Mouse (Mus musculus) MEL (cell line): ENCODE data around the gene Plxdc2. TPM values are rescaled to one million over a fixed set of nuclear protein-coding genes. Genes with fewer than 3 reads are reported as not detected.

Source experiments
- DNase-seq: peaks from one replicate; pipeline ENCODE4 v3.0.0; 2011; ENCODE audit warnings: low read depth, low spot score
- H3K27ac ChIP-seq: 2 replicates; pipeline ENCODE4 v1.5.1; 2012; ENCODE audit warnings: low read depth, mild to moderate bottlenecking, control low read depth, low read length, moderate library complexity; ENCODE audit not compliant: control insufficient read depth
- H3K27me3 ChIP-seq, 2 experiments: fragments of 150-350 bp in 1 of 2; sonication (generic) in 1 of 2; 2 replicates each; pipeline ENCODE4 v1.6.1; 2012; ENCODE audit warnings: low read length in 2 of 2, mild to moderate bottlenecking in 2 of 2, improper control_type of control experiment in 1 of 2, moderate library complexity in 1 of 2; ENCODE audit not compliant: insufficient read depth in 2 of 2, control insufficient read depth in 1 of 2
- H3K36me3 ChIP-seq, 2 experiments: 2 replicates each; pipeline ENCODE4 v1.6.1; 2012 to 2014; ENCODE audit warnings: low read length in 2 of 2, improper control_type of control experiment in 1 of 2, inconsistent platforms in 1 of 2, mild to moderate bottlenecking in 1 of 2; ENCODE audit not compliant: insufficient read depth in 2 of 2, control insufficient read depth in 1 of 2
- H3K4me1 ChIP-seq, 2 experiments: fragments of 150-350 bp in 1 of 2; sonication (generic) in 1 of 2; 2 replicates each; pipeline ENCODE4 v1.6.1; 2012; ENCODE audit warnings: low read length in 2 of 2, improper control_type of control experiment in 1 of 2, mild to moderate bottlenecking in 1 of 2; ENCODE audit not compliant: insufficient read depth in 2 of 2, control insufficient read depth in 1 of 2
- H3K4me3 ChIP-seq, 2 experiments: fragments of 150-350 bp in 1 of 2; sonication (generic) in 1 of 2; 2 replicates each; pipeline ENCODE4 v1.5.1; 2012; ENCODE audit warnings: low read depth in 2 of 2, low read length in 2 of 2, mild to moderate bottlenecking in 2 of 2, moderate library complexity in 2 of 2, control low read depth in 1 of 2, improper control_type of control experiment in 1 of 2; ENCODE audit not compliant: control insufficient read depth in 1 of 2, insufficient read depth in 1 of 2
- H3K79me2 ChIP-seq: 2 replicates; pipeline ENCODE4 v1.6.1; 2012; ENCODE audit warnings: mild to moderate bottlenecking, low read length, moderate library complexity; ENCODE audit not compliant: control insufficient read depth, poor library complexity, insufficient read depth
- H3K9ac ChIP-seq: 2 replicates; pipeline ENCODE4 v1.6.1; 2012; ENCODE audit warnings: low read depth, mild to moderate bottlenecking, control low read depth, low read length, moderate library complexity; ENCODE audit not compliant: control insufficient read depth, poor library complexity, severe bottlenecking
- H3K9me3 ChIP-seq: fragments of 150-350 bp; sonication (generic); replicated peaks from 2 replicates; pipeline ENCODE4 v1.6.1; 2012; ENCODE audit warnings: mild to moderate bottlenecking, low read length, improper control_type of control experiment, moderate library complexity; ENCODE audit not compliant: insufficient read depth
- BHLHE40 ChIP-seq: IDR thresholded peaks from 2 replicates; pipeline ENCODE4 v1.6.1; 2012; ENCODE audit warnings: low read depth, mild to moderate bottlenecking, inconsistent platforms, low read length, improper control_type of control experiment, borderline replicate concordance
- CHD1 ChIP-seq: IDR thresholded peaks from 2 replicates; pipeline ENCODE4 v1.6.1; 2012; ENCODE audit warnings: low read depth, mild to moderate bottlenecking, inconsistent platforms, low read length, improper control_type of control experiment
- E2F4 ChIP-seq: IDR thresholded peaks from 2 replicates; pipeline ENCODE4 v1.6.1; 2011; ENCODE audit warnings: low read depth, low read length, improper control_type of control experiment, borderline replicate concordance
- ETS1 ChIP-seq: IDR thresholded peaks from 2 replicates; pipeline ENCODE4 v1.6.1; 2012; ENCODE audit warnings: low read depth, mild to moderate bottlenecking, inconsistent platforms, low read length, improper control_type of control experiment, moderate library complexity
- GABPA ChIP-seq: IDR thresholded peaks from 2 replicates; pipeline ENCODE4 v1.6.1; 2012; ENCODE audit warnings: low read depth, mild to moderate bottlenecking, inconsistent platforms, low read length, improper control_type of control experiment, moderate library complexity
- MAZ ChIP-seq: IDR thresholded peaks from 2 replicates; pipeline ENCODE4 v1.6.1; 2012; ENCODE audit warnings: low read depth, mild to moderate bottlenecking, inconsistent platforms, low read length, improper control_type of control experiment
- MEF2A ChIP-seq: IDR thresholded peaks from 2 replicates; pipeline ENCODE4 v1.6.1; 2014; ENCODE audit warnings: low read depth, mild to moderate bottlenecking, inconsistent platforms, low read length, improper control_type of control experiment; ENCODE audit not compliant: poor library complexity, insufficient replicate concordance, severe bottlenecking; ENCODE audit errors: extremely low read depth
- NELFE ChIP-seq: IDR thresholded peaks from 2 replicates; pipeline ENCODE4 v1.6.1; 2011; ENCODE audit warnings: low read depth, low read length, improper control_type of control experiment
- POLR2AphosphoS2 ChIP-seq: IDR thresholded peaks from 2 replicates; pipeline ENCODE4 v1.6.1; 2011; ENCODE audit warnings: low read length, improper control_type of control experiment
- RCOR1 ChIP-seq: IDR thresholded peaks from 2 replicates; pipeline ENCODE4 v1.6.1; 2012; ENCODE audit warnings: low read depth, mild to moderate bottlenecking, inconsistent platforms, low read length, improper control_type of control experiment
- TBP ChIP-seq: IDR thresholded peaks from 2 replicates; pipeline ENCODE4 v1.8.0; 2011; ENCODE audit warnings: low read depth, low read length, improper control_type of control experiment
- TCF12 ChIP-seq: IDR thresholded peaks from 2 replicates; pipeline ENCODE4 v1.6.1; 2014; ENCODE audit warnings: low read depth, mild to moderate bottlenecking, inconsistent platforms, low read length, improper control_type of control experiment, moderate library complexity
- UBTF ChIP-seq: IDR thresholded peaks from 2 replicates; pipeline ENCODE4 v1.6.1; 2012; ENCODE audit warnings: low read depth, mild to moderate bottlenecking, inconsistent platforms, low read length, improper control_type of control experiment, moderate library complexity, borderline replicate concordance; ENCODE audit not compliant: insufficient read depth
- USF1 ChIP-seq: IDR thresholded peaks from 2 replicates; pipeline ENCODE4 v1.6.1; 2014; ENCODE audit warnings: low read depth, mild to moderate bottlenecking, inconsistent platforms, low read length, improper control_type of control experiment, moderate library complexity
- USF2 ChIP-seq, 2 experiments: IDR thresholded peaks; 2 replicates each; pipeline ENCODE4 v1.6.1; 2011 to 2012; ENCODE audit warnings: improper control_type of control experiment in 2 of 2, low read length in 2 of 2, borderline replicate concordance in 1 of 2, inconsistent platforms in 1 of 2, low read depth in 1 of 2, mild to moderate bottlenecking in 1 of 2; ENCODE audit not compliant: insufficient read depth in 1 of 2
- ZKSCAN1 ChIP-seq: IDR thresholded peaks from 2 replicates; pipeline ENCODE4 v1.6.1; 2012; ENCODE audit warnings: low read depth, mild to moderate bottlenecking, inconsistent platforms, low read length, improper control_type of control experiment, moderate library complexity
- ZNF384 ChIP-seq: IDR thresholded peaks from 2 replicates; pipeline ENCODE4 v1.6.1; 2012; ENCODE audit warnings: low read depth, mild to moderate bottlenecking, inconsistent platforms, low read length, improper control_type of control experiment
- polyA plus RNA-seq, 2 experiments: library from polyadenylated mRNA; stranded (reverse) in 1 of 2; unstranded in 1 of 2; fragments of >175 nt in 1 of 2; fragments of >200 nt in 1 of 2; gene quantifications; 2 replicates each; pipeline versions ENCODE4 v1.2.1 to v1.2.4; 2012; ENCODE audit warnings: low replicate concordance in 2 of 2, low read depth in 1 of 2; ENCODE audit not compliant: insufficient read length in 2 of 2, insufficient read depth in 1 of 2, missing spikeins in 1 of 2
- total RNA-seq: library from RNA; depleted of rRNA; stranded (reverse); fragments of 300-350 nt; gene quantifications from 2 replicates; pipeline ENCODE4 v1.2.3, GENCODE M21; 2012

The Plxdc2 gene
- total and polyA plus RNA-seq, 3 experiments, result not detected

DNA sequence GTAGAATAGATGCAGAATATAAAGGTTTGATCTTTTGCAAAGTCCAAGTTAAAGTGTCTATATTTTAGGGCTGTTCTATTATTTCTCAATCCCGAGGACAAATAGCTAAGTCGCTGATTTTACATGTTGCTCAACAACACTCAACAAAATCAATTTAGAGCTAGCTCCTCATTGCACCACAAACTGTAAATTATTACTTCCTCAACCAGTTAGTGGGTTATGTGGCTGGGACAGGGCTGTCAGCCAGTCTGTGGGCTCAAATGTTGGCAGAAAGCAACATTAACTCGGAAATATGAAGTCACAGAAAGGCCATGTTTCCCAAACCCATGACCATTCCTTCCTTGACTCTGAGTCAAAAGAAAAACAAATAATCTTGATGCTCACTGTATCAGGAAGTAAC, 135.1 kb downstream of the Plxdc2 start:
- no peaks in the 10 kb centered on the region for H3K9me3 ChIP-seq
- H3K27ac ChIP-seq, result no peak overlapping the region
- DNase-seq, result no peak
- H3K9ac ChIP-seq, result no peak overlapping the region
- H3K27me3 ChIP-seq, result no peaks in the 10 kb centered on the region; a peak in 1 of 4 replicates
- H3K36me3 ChIP-seq, result no peaks in the 10 kb centered on the region
- H3K4me1 ChIP-seq, result no peaks in the 10 kb centered on the region
- H3K79me2 ChIP-seq, result no peaks in the 10 kb centered on the region
- TF ChIP-seq MAZ (no peak), ZNF384 (no peak), POLR2AphosphoS2 (no peak), CHD1 (no peak), UBTF (no peak), MEF2A (no peak), ZKSCAN1 (no peak), NELFE (no peak), TCF12 (no peak), E2F4 (no peak), ETS1 (no peak), BHLHE40 (no peak), RCOR1 (no peak), USF2 (IDR thresholded peaks at IDR 0.05; ENCODE audit: borderline replicate concordance in 1 of 2, insufficient read depth in 1 of 2, low read depth in 1 of 2, low read length in 2 of 2) (no peak)
- no peak overlapping the region for H3K4me3 ChIP-seq

DNA sequence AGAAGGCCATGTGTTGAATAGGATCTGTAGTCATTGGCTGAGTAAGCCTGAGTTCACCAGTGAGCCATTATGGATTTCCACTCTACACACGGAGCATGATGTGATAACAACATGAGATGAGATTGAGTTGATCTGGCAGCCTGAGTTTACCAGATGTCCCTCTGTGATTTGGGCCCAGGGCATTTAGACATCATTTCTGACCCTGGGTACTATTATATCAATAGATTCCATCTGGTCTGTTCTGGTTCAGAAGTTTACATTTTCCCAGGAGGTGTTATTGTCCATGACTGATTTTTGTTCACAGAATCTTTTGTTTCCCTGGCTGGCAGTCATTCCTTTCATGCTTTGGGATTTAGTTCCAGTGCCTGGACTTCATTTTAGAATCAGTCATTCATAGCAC, 146.7 kb downstream of the Plxdc2 start:
- TF ChIP-seq ZNF384 (no peak), USF1 (no peak), TBP (no peak), GABPA (no peak)
- no peak for DNase-seq
- Histone ChIP-seq H3K4me3 (no peak overlapping the region), H3K36me3 (no peaks in the 10 kb centered on the region), H3K4me1 (no peaks in the 10 kb centered on the region), H3K79me2 (no peaks in the 10 kb centered on the region), H3K9ac (no peak overlapping the region), H3K27me3 (no peaks in the 10 kb centered on the region), H3K9me3 (no peaks in the 10 kb centered on the region), H3K27ac (no peak overlapping the region)
